Comparison of ENCODE assay signal across 8 mouse cellular contexts in the genomic region with DNA sequence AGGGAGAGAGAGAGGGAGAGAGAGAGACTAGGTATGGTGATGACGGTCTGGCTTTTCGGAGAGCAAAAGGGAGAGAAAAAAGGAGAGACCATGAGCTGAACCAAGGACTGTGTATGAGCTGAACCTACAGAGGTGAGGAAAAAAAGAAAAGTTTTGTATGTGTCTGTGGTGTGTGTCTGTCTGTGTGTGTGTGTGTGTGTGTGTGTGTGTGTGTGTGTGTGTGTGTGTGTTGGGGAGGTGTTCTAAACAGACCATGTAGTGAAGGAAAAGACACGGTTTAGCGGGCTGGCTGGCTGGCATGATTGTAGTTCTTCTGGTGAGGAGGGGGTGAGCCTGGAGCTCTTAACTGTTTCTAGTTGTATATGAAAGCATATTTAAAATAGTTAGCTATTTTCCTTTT.
A peak's percentile ranks its signal among the peaks of the same experiment; 100 is the strongest.
DNase-seq lines count a peak whose midpoint lies in the region; ATAC-seq and TF ChIP-seq lines count a peak whose summit lies in the region.

No protein-coding gene starts in this region.

- peaks cover 7% of the 10 kb centered on the region; the same call in 1 of the 2 replicates for H3K4me1 ChIP-seq in lung, embryonic 14.5 days (ENCODE audit: insufficient read depth)
- peaks cover 24% of the 10 kb centered on the region for H3K4me1 ChIP-seq in forebrain, embryonic 16.5 days (replicated peaks; ENCODE audit: control insufficient read depth, insufficient read depth, low read length)
- peaks cover 3% of the 10 kb centered on the region; the same call in 1 of the 2 replicates for H3K4me1 ChIP-seq in limb, embryonic 11.5 days (ENCODE audit: control insufficient read depth, insufficient read depth, low read length)
- no peaks in the 10 kb centered on the region for H3K4me1 ChIP-seq in stomach, embryonic 15.5 days

- H3K4me3 ChIP-seq in lung, embryonic 14.5 days (ENCODE audit: low read depth, low read length) = peak overlapping the region; percentile 55
- peak overlapping the region; percentile 51 for H3K4me3 ChIP-seq in forebrain, embryonic 16.5 days (replicated peaks; ENCODE audit: low read length)
- H3K4me3 ChIP-seq in limb, embryonic 11.5 days (ENCODE audit: low read depth, low read length) = peak overlapping the region; percentile 65
- peak overlapping the region; percentile 56 for H3K4me3 ChIP-seq in stomach, embryonic 15.5 days (replicated peaks)

- intact Hi-C loops in left cerebral cortex, postnatal 4 days (cut with DNase I) = loop anchor here (2.0 to 5.0 kb wide), 2 partner anchors 157 to 203 kb away; no protein-coding TSS in a partner anchor

- peak overlapping the region; percentile 81 for H3K27ac ChIP-seq in lung, embryonic 14.5 days (ENCODE audit: low read depth)
- peak overlapping the region; percentile 99 for H3K27ac ChIP-seq in forebrain, embryonic 16.5 days (ENCODE audit: low read length)
- peak overlapping the region; percentile 97 for H3K27ac ChIP-seq in limb, embryonic 11.5 days (replicated peaks; ENCODE audit: low read depth, low read length)
- H3K27ac ChIP-seq in stomach, embryonic 15.5 days = peak overlapping the region; percentile 93

- H3K36me3 ChIP-seq in lung, embryonic 14.5 days (ENCODE audit: insufficient read depth) = no peaks in the 10 kb centered on the region
- no peaks in the 10 kb centered on the region for H3K36me3 ChIP-seq in forebrain, embryonic 16.5 days (ENCODE audit: control insufficient read depth, insufficient read depth)
- no peaks in the 10 kb centered on the region for H3K36me3 ChIP-seq in limb, embryonic 11.5 days (ENCODE audit: control insufficient read depth, insufficient read depth, low read length)
- no peaks in the 10 kb centered on the region for H3K36me3 ChIP-seq in stomach, embryonic 15.5 days

- 2% methylated on average over 4 of the region's 4 CpGs for WGBS in lung, embryonic 14.5 days
- 2% methylated on average over 4 of the region's 4 CpGs for WGBS in forebrain, embryonic 16.5 days
- 1% methylated on average over 4 of the region's 4 CpGs for WGBS in limb, embryonic 11.5 days
- 5% methylated on average over 4 of the region's 4 CpGs for WGBS in stomach, embryonic 15.5 days

- TF ChIP-seq CTCF in lung, embryonic 14.5 days (IDR thresholded peaks at IDR 0.05; ENCODE audit: low read depth) = no peak

- no peak for DNase-seq in lung, embryonic 14.5 days
- no peak for DNase-seq in lung, postnatal 14 days
- no peak for DNase-seq in limb, embryonic 11.5 days (ENCODE audit: low spot score)
- DNase-seq in thymus, postnatal 25 days = no peak
- DNase-seq in left cerebral cortex, postnatal 4 days = no peak
- DNase-seq in thymus, postnatal 14 days = no peak

- peak overlapping the region; percentile 80 for H3K4me2 ChIP-seq in lung, embryonic 14.5 days
- peak overlapping the region; percentile 82 for H3K4me2 ChIP-seq in forebrain, embryonic 16.5 days (ENCODE audit: low read length)
- peak overlapping the region; percentile 50 for H3K4me2 ChIP-seq in limb, embryonic 11.5 days (ENCODE audit: low read depth, severe bottlenecking)
- H3K4me2 ChIP-seq in stomach, embryonic 15.5 days = peak overlapping the region; percentile 57

- ATAC-seq in lung, embryonic 14.5 days (ENCODE audit: insufficient read depth) = peak; percentile 47; the same call in 1 of the 2 replicates
- ATAC-seq in forebrain, embryonic 16.5 days = peak; percentile 4; the same call in 1 of the 2 replicates
- ATAC-seq in limb, embryonic 11.5 days (ENCODE audit: insufficient number of reproducible peaks, low FRiP score, low TSS enrichment, low read depth) = peak; percentile 48; the same call in 1 of the 2 replicates
- 0 out of 2 replicates have a peak, but pooled peaks have one; percentile 37 for ATAC-seq in stomach, embryonic 15.5 days (ENCODE audit: insufficient read depth, low FRiP score, low read depth)

- peak overlapping the region; percentile 77 for H3K9ac ChIP-seq in lung, embryonic 14.5 days
- H3K9ac ChIP-seq in forebrain, embryonic 16.5 days (replicated peaks; ENCODE audit: low read depth, low read length) = peak overlapping the region; percentile 85
- peak overlapping the region; percentile 94 for H3K9ac ChIP-seq in limb, embryonic 11.5 days (ENCODE audit: low read length)
- peak overlapping the region; percentile 37 for H3K9ac ChIP-seq in stomach, embryonic 15.5 days

- no peaks in the 10 kb centered on the region for H3K9me3 ChIP-seq in lung, embryonic 14.5 days (ENCODE audit: low read depth, low read length)
- H3K9me3 ChIP-seq in forebrain, embryonic 16.5 days (ENCODE audit: control insufficient read depth, low read length) = no peaks in the 10 kb centered on the region
- H3K9me3 ChIP-seq in limb, embryonic 11.5 days (ENCODE audit: control insufficient read depth, low read length) = no peaks in the 10 kb centered on the region
- no peaks in the 10 kb centered on the region for H3K9me3 ChIP-seq in stomach, embryonic 15.5 days

- H3K27me3 ChIP-seq in lung, embryonic 14.5 days (ENCODE audit: insufficient read depth, low read length) = 0 out of 2 replicates have a peak, but pooled peaks cover 4% of the 10 kb centered on the region
- no peaks in the 10 kb centered on the region for H3K27me3 ChIP-seq in forebrain, embryonic 16.5 days (replicated peaks; ENCODE audit: control insufficient read depth, insufficient read depth, low read length)
- H3K27me3 ChIP-seq in limb, embryonic 11.5 days (ENCODE audit: control insufficient read depth, insufficient read depth, low read length) = no peaks in the 10 kb centered on the region
- no peaks in the 10 kb centered on the region for H3K27me3 ChIP-seq in stomach, embryonic 15.5 days (replicated peaks)

Comparison
In these comparisons a context has a peak if more than half of its experiments do, and no peak if none do; other contexts are left out.
1. H3K9ac ChIP-seq: peak in every context shown above with its lines; median percentile 94 in limb, embryonic 11.5 days; 85 in forebrain, embryonic 16.5 days; 77 in lung, embryonic 14.5 days; 37 in stomach, embryonic 15.5 days.